Mouse (Mus musculus) layer of hippocampus, postnatal 14 days (tissue): ENCODE data around the gene Arhgap30. TPM values are rescaled to one million over a fixed set of nuclear protein-coding genes. Genes with fewer than 3 reads are reported as not detected.

Source experiments
- total RNA-seq, 2 experiments: library from RNA; stranded (reverse); gene quantifications; 2 replicates each; pipeline ENCODE4 v1.2.3; 2021

Gene Arhgap30
- total RNA-seq, 2 experiments from 2014 or later: 2.1 to 2.4 TPM

Other genes with a start within 250 kb of the Arhgap30 start
- gene Sdhc, start 238.4 kb upstream of the Arhgap30 start, total RNA-seq: 100 to 1,000 TPM; 196 to 214 TPM
- not detected for gene Mpz, start 238.2 kb upstream of the Arhgap30 start, total RNA-seq
- 10 to 100 TPM; 43.1 to 44.4 TPM for gene Pcp4l1, start 192.7 kb upstream of the Arhgap30 start, total RNA-seq
- under 1 TPM in 1 of 2 experiments, not detected in 1; 0.12 TPM for gene Nr1i3, start 175.0 kb upstream of the Arhgap30 start, total RNA-seq
- gene Tomm40l, start 166.4 kb upstream of the Arhgap30 start, total RNA-seq: 10 to 100 TPM; 66.3 to 75.2 TPM
- gene Apoa2, start 163.9 kb upstream of the Arhgap30 start, total RNA-seq: 1 to 10 TPM; 1.3 to 3.2 TPM
- gene Fcer1g, start 154.6 kb upstream of the Arhgap30 start, total RNA-seq: 10 to 100 TPM; 14.4 to 14.6 TPM
- gene Adamts4, start 138.5 kb upstream of the Arhgap30 start, total RNA-seq: 10 to 100 TPM; 31.5 to 34.6 TPM
- 100 to 1,000 TPM; 274 to 282 TPM for gene Ndufs2, start 137.6 kb upstream of the Arhgap30 start, total RNA-seq
- gene B4galt3, start 118.6 kb upstream of the Arhgap30 start, total RNA-seq: 10 to 100 TPM; 54.8 to 62.8 TPM
- gene Ppox, start 107.8 kb upstream of the Arhgap30 start, total RNA-seq: 10 to 100 TPM; 24.2 to 25.2 TPM
- 10 to 100 TPM; 49.2 to 53.6 TPM for gene Usp21, start 101.0 kb upstream of the Arhgap30 start, total RNA-seq
- 100 to 1,000 TPM; 112 TPM for gene Ufc1, start 93.9 kb upstream of the Arhgap30 start, total RNA-seq
- 10 to 100 TPM; 32.4 to 32.7 TPM for gene Dedd, start 59.8 kb upstream of the Arhgap30 start, total RNA-seq
- gene Nit1, start 43.3 kb upstream of the Arhgap30 start, total RNA-seq: 10 to 100 TPM; 40.5 to 41.4 TPM
- gene Pfdn2, start 43.3 kb upstream of the Arhgap30 start, total RNA-seq: 100 to 1,000 TPM; 123 to 135 TPM
- gene Klhdc9, start 28.2 kb upstream of the Arhgap30 start, total RNA-seq: 1 to 10 TPM; 6.8 to 7.4 TPM
- gene Nectin4, start 18.9 kb upstream of the Arhgap30 start, total RNA-seq: 1 to 10 TPM; 2.1 to 3.1 TPM
- 100 to 1,000 TPM; 129 to 135 TPM for gene Usf1, start 22.4 kb downstream of the Arhgap30 start, total RNA-seq
- 1 to 10 TPM; 2.6 to 2.9 TPM for gene Tstd1, start 29.9 kb downstream of the Arhgap30 start, total RNA-seq
- gene F11r, start 48.6 kb downstream of the Arhgap30 start, total RNA-seq: 1 to 10 TPM; 6.9 to 7.7 TPM
- gene Alyref2, start 114.5 kb downstream of the Arhgap30 start, total RNA-seq: 1 to 10 TPM; 7.5 to 8.9 TPM
- gene Itln1, start 146.3 kb downstream of the Arhgap30 start, total RNA-seq: not detected
- gene Cd244a, start 170.2 kb downstream of the Arhgap30 start, total RNA-seq: not detected
- not detected for gene Ly9, start 218.5 kb downstream of the Arhgap30 start, total RNA-seq